Mouse (Mus musculus): ENCODE measurements at regions not wholly inside any gene's neighbourhood (a gene's known extent, or its start where the extent isn't known, plus 50 kb on each side); places are given as distances from the start of the nearest gene placed in this dataset.
"Not testable (repeated sequence)": the region's sequence is repeated elsewhere in the genome, so short reads cannot be mapped to it uniquely, and the experiment has no call there.

DNA sequence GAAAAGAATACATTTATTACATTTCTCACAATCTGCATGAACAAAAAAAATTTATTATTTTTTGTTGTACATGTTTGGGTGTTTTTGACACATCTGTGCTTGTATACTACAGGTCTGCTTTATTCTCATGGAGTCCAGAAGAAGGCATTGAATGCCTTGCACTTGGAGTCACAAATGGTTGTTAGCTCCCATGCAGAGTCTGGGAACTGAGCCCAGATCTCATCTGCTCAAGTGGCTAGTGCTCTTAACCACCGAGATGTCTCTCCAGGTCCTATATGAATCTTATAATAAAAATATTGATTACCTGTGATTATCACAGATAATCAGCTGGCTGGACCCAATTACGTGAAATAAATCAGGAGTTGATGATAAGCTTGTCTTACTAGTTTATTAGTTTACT lies 417.2 kb downstream of the Edem1 start:
- Histone ChIP-seq H3K9ac (ENCODE audit: insufficient read depth, low read depth) (no peak overlapping the region), H3K27me3 (replicated peaks) (no peaks in the 10 kb centered on the region), H3K9me3 (replicated peaks; ENCODE audit: low read length) (peaks cover 2% of the 10 kb centered on the region), H3K4me3 (replicated peaks in 1 of 3; ENCODE audit: low read depth in 2 of 3, low read length in 2 of 3, poor library complexity in 1 of 3) (no peak overlapping the region), H3K27ac (ENCODE audit: insufficient read depth, low read depth) (no peak overlapping the region), H3K36me3 (replicated peaks in 1 of 2; ENCODE audit: control insufficient read depth in 1 of 2, insufficient read depth in 1 of 2, low read length in 1 of 2) (no peaks in the 10 kb centered on the region), H3K4me2 (ENCODE audit: insufficient read depth, low read depth, poor library complexity, severe bottlenecking) (no peak overlapping the region), H3K79me2 (replicated peaks; ENCODE audit: control insufficient read depth, extremely low read depth, insufficient read depth, poor library complexity, severe bottlenecking) (no peaks in the 10 kb centered on the region), H3K4me1 (ENCODE audit: control insufficient read depth in 1 of 2, insufficient read depth in 2 of 2) (no peaks in the 10 kb centered on the region)
- TF ChIP-seq SIN3A (IDR thresholded peaks at IDR 0.05; ENCODE audit: low read length) (no peak), PAX5 (IDR thresholded peaks at IDR 0.05; ENCODE audit: low read length) (no peak), ELF1 (IDR thresholded peaks at IDR 0.05; ENCODE audit: low read depth, low read length) (no peak), TBP (conservative IDR thresholded peaks at IDR 0.05; ENCODE audit: low read depth, low read length) (no peak), HCFC1 (IDR thresholded peaks at IDR 0.05; ENCODE audit: low read depth, low read length) (no peak), ZKSCAN1 (IDR thresholded peaks at IDR 0.05; ENCODE audit: borderline replicate concordance, low read depth, low read length) (no peak), GABPA (IDR thresholded peaks at IDR 0.05; ENCODE audit: insufficient replicate concordance, low read depth, low read length) (no peak), ETS1 (conservative IDR thresholded peaks at IDR 0.05; ENCODE audit: low read depth, low read length) (no peak), MYC (IDR thresholded peaks at IDR 0.05; ENCODE audit: low read depth, low read length) (no peak), MAX (IDR thresholded peaks at IDR 0.05; ENCODE audit: low read length) (no peak), MAZ (IDR thresholded peaks at IDR 0.05; ENCODE audit: low read depth, low read length) (no peak), USF1 (IDR thresholded peaks at IDR 0.05; ENCODE audit: low read depth, low read length) (no peak), KAT2A (IDR thresholded peaks at IDR 0.05; ENCODE audit: insufficient replicate concordance, low read length) (no peak), UBTF (IDR thresholded peaks at IDR 0.05; ENCODE audit: low read depth, low read length) (no peak), ZNF384 (IDR thresholded peaks at IDR 0.05; ENCODE audit: low read depth, low read length) (no peak), JUND (conservative IDR thresholded peaks at IDR 0.05; ENCODE audit: low read depth, low read length) (no peak), TCF12 (IDR thresholded peaks at IDR 0.05; ENCODE audit: low read depth, low read length) (no peak), POLR2A (IDR thresholded peaks at IDR 0.05; ENCODE audit: low read depth, low read length) (no peak), MXI1 (IDR thresholded peaks at IDR 0.05; ENCODE audit: low read depth, low read length) (no peak)
- dilution Hi-C loops (cut with MboI; ENCODE audit: extremely low pct_ligation_motif_present, extremely low pct_unique_long_range_greater_than_20kb, low sequenced_read_pairs): no loop called here
- in situ Hi-C loops (cut with MboI; ENCODE audit: low pct_ligation_motif_present, low pct_unique_long_range_greater_than_20kb, low sequenced_read_pairs): no loop called here
- no peak for DNase-seq (ENCODE audit: extremely low read depth)

DNA sequence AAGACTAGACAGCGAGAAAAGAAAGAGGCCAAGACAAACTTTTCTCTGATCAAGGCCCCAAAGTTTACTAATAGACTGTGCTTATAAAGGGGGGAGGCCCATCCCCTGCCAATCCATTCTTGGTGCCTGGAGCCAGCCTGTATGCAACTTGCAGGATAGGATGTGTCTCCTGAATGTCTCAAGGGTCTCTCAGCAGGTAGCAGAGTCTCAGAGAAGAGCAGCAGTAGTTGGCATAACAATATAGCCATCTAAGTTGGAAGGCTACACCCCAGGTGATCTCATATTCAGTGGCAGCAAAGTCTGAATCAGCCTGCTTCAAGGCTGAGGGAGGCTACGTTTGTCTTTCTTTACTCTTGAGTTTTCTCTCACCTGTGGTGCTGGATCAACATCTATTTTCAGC lies 418.1 kb downstream of the Edem1 start:
- dilution Hi-C loops (cut with MboI; ENCODE audit: extremely low pct_ligation_motif_present, extremely low pct_unique_long_range_greater_than_20kb, low sequenced_read_pairs); H3K9me3 ChIP-seq (replicated peaks; ENCODE audit: low read length); H3K4me1 ChIP-seq (ENCODE audit: control insufficient read depth in 1 of 2, insufficient read depth in 2 of 2); H3K4me3 ChIP-seq (replicated peaks in 1 of 3; ENCODE audit: low read depth in 2 of 3, low read length in 2 of 3, poor library complexity in 1 of 3); H3K9ac ChIP-seq (ENCODE audit: insufficient read depth, low read depth); DNase-seq (ENCODE audit: extremely low read depth); H3K79me2 ChIP-seq (replicated peaks; ENCODE audit: control insufficient read depth, extremely low read depth, insufficient read depth, poor library complexity, severe bottlenecking); in situ Hi-C loops (cut with MboI; ENCODE audit: low pct_ligation_motif_present, low pct_unique_long_range_greater_than_20kb, low sequenced_read_pairs); H3K27ac ChIP-seq (ENCODE audit: insufficient read depth, low read depth); H3K36me3 ChIP-seq (replicated peaks in 1 of 2; ENCODE audit: control insufficient read depth in 1 of 2, insufficient read depth in 1 of 2, low read length in 1 of 2); H3K27me3 ChIP-seq (replicated peaks); H3K4me2 ChIP-seq (ENCODE audit: insufficient read depth, low read depth, poor library complexity, severe bottlenecking): not testable (repeated sequence)
